Mouse (Mus musculus): Measurements from ENCODE around the gene Gm37419.

GRCm38 (mm10) chr16:23972126-23972740 lies 16.0 kb upstream of the Gm37419 start:
- TF ChIP-seq CTCF (IDR thresholded peaks at IDR 0.05; ENCODE audit: extremely low read depth, insufficient read depth, insufficient read length, insufficient replicate concordance) (no peak), POLR2A (IDR thresholded peaks at IDR 0.05; ENCODE audit: low read depth, low read length) (no peak)
